Mouse (Mus musculus) left cerebral cortex, adult 2 months (tissue): ENCODE results near the gene Gm3558. TPM values are rescaled to one million over a fixed set of nuclear protein-coding genes. Genes with fewer than 3 reads are reported as not detected.
"Not testable (repeated sequence)": the region's sequence is repeated elsewhere in the genome, so short reads cannot be mapped to it uniquely, and the experiment has no call there.

Experiments
- DNase-seq, 2 experiments: peaks; one replicate each; pipeline ENCODE4 v3.0.0; 2021 to 2022; ENCODE audit warnings: low spot score in 2 of 2, mixed read lengths in 1 of 2; ENCODE audit errors: extremely low spot score in 1 of 2
- H3K27ac ChIP-seq: fragments of 200-600 bp; 2 replicates; pipeline ENCODE4 v1.8.1; 2022
- H3K4me3 ChIP-seq: fragments of 200-600 bp; 2 replicates; pipeline ENCODE4 v1.8.1; 2022
- CTCF ChIP-seq: fragments of 200-600 bp; IDR thresholded peaks from 2 replicates; pipeline ENCODE4 v1.8.1; 2022; ENCODE audit warnings: antibody characterized with exemption, mild to moderate bottlenecking, moderate library complexity
- intact Hi-C: fragments of 180-260 bp; cut with DNase I; formaldehyde crosslinking; loops from one replicate; pipeline ENCODE4 v1.15.1; 2025
- long read RNA-seq, 2 experiments: library from polyadenylated mRNA; stranded (forward); transcript quantifications; one replicate each; pipeline ENCODE4 v2.0.0; 2021; ENCODE audit warnings: borderline mapping rate in 2 of 2
- total RNA-seq, 2 experiments: library from RNA; stranded (reverse); gene quantifications; 2 replicates each; pipeline ENCODE4 v1.2.3; 2021

Gm3558 gene
- total RNA-seq = 1 to 10 TPM; 5.2 TPM
- long read RNA-seq, experiment 1, partial matches to known transcripts = 1 of 9 reads
- long read RNA-seq, experiment 1, other reads (novel, unspliced or antisense) = 8 of 9 reads
- long read RNA-seq, experiment 2, partial matches to known transcripts = 0 of 5 reads
- long read RNA-seq, experiment 2, other reads (novel, unspliced or antisense) = 5 of 5 reads

DNA sequence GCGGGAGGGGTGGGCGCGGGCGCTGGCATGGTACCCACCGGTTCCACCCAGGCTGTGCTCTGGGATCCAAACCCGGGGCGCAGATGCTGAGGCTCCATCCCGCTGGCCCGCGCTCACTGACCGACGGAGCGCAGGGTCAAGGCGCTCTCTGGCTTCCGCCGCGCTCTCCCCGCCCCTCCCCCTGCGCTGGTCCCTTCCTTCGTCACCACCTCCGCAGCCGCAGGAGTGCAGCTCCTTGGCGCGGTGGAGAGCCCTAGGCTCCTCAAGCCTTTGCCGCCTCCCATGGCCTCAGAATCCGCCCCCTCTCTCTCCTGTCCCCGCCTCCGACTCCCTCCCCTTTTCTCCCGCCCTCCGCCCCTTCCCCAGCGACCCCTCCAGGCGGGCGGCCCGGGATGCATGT is at the start of gene Gm3558:
TSS of gene Gm3558 (minus strand) at position 185 of the 400 bp plus-strand sequence.
- intact Hi-C loops, H3K27ac ChIP-seq: not testable (repeated sequence)
- peak within 1 kb of the TSS; percentile 42 for H3K4me3 ChIP-seq
- DNase-seq = peak in 1 of 2 experiments; percentile 7

DNA sequence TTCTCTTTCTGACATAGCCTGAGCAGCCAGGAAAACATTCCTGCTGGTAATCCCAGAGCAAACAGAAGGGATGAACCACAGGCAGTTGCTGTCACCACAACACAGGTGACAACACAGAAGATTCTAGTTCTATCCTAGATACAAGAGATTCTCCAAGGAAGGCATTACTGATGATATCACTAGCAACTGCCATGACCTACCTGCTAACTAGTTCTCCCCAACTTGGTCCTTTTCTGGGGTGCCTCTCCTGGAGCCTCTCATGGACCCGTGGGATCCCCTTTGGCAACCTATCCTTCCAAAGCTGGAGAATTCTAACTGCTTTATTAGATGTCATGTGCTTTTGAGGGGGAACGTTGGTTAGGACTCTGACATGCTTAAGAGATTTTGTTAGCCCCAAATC is 27.1 kb upstream of the Gm3558 start, which contains the start of gene Gm10338:
TSS of gene Gm10338 (minus strand) at position 101 of the 400 bp plus-strand sequence.
- DNase-seq, intact Hi-C loops, H3K27ac ChIP-seq: not testable (repeated sequence)

DNA sequence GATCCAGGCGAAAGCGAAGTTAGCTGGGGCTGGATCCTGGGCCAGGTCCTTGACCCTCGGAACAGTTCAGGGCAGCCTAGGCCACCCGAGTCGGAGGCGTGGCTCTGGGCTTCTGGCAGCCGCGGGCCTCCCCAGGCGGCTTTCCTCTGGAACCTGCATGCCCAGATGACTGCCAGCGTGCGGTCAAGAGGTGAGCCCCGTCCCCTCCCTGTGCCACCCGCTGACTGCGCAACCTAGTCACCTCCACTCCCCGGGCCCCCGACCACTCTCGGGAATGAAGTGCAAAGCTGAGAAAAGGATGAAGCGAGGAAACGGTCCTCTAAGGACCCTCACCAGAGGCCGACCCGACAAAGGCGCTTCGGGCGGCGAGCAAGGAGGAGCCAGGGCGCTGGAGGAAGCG is 476 bp downstream of the Gm3558 start:
- H3K27ac ChIP-seq, intact Hi-C loops: not testable (repeated sequence)
- peak overlapping the region; percentile 42 for H3K4me3 ChIP-seq
- DNase-seq = peak; percentile 5 to 8

More for the DNA sequence above, 27.1 kb upstream of the Gm3558 start, which contains the start of gene Gm10338:
- H3K4me3 ChIP-seq = not testable (repeated sequence)

DNA sequence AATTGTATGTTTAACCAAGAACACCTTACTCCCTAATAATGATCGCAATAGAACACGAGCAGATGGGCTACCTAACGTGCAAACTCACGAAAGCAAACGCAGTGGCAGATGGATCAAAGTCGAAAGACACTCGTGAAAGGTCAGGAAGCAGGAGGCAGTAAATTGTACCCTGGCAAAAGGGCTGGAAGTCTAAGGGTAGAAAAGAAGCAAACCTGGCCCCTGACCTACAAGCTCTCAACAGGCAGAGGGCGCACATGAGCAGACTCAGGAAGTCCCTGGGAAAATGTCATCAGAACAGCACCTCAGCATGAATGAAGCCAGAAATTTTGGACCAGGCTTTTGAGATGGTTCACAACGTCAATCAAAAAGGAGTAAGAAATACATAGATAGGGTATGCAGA is 1.1 kb downstream of the Gm3558 start:
- intact Hi-C loops, H3K27ac ChIP-seq, H3K4me3 ChIP-seq: not testable (repeated sequence)
- TF ChIP-seq CTCF = peak; percentile 27
- peak; percentile 8 to 14 for DNase-seq

Other genes with a start within 250 kb of the Gm3558 start
- not detected for gene Gm5797, start 236.2 kb downstream of the Gm3558 start, total RNA-seq
- not detected for gene Gm8374, start 203.4 kb downstream of the Gm3558 start, total RNA-seq
- not detected for gene Gm3755, start 117.6 kb downstream of the Gm3558 start, total RNA-seq
- gene Gm3752, start 84.8 kb downstream of the Gm3558 start, total RNA-seq = under 1 TPM in 1 of 2 experiments, not detected in 1; 0.57 TPM
- not detected for gene Gm10338, start 27.0 kb upstream of the Gm3558 start, total RNA-seq
- gene Gm10128, start 75.4 kb upstream of the Gm3558 start, total RNA-seq = not detected
- not detected for gene Gm26661, start 223.0 kb upstream of the Gm3558 start, total RNA-seq
- 10 to 100 TPM; 66.0 to 68.6 TPM for gene Flnb, start 249.4 kb upstream of the Gm3558 start, total RNA-seq